Mouse (Mus musculus) liver, embryonic 11.5 days (tissue): ENCODE data around the gene Fkbp3. TPM values are rescaled to one million over a fixed set of nuclear protein-coding genes. Genes with fewer than 3 reads are reported as not detected.

Experiments
- ATAC-seq: fragments of 200-750 bp; cut with Nextera tagmentation; replicated peaks from 2 replicates; pipeline ENCODE4 v1.8.0; 2017; ENCODE audit warnings: moderate number of reproducible peaks, mild to moderate bottlenecking, moderate TSS enrichment, moderate library complexity; ENCODE audit not compliant: low FRiP score
- DNase-seq: peaks from one replicate; pipeline ENCODE4 v3.0.0-alpha.2; 2017; ENCODE audit warnings: low spot score
- H3K27ac ChIP-seq: fragments of 300-500 bp; sonication (generic); 2 replicates; pipeline ENCODE4 v1.5.1; 2014; ENCODE audit warnings: mild to moderate bottlenecking, low read depth, low read length, control low read depth
- H3K27me3 ChIP-seq: fragments of 300-500 bp; sonication (generic); replicated peaks from 2 replicates; pipeline ENCODE4 v1.6.1; 2014; ENCODE audit warnings: low read length, mixed read lengths; ENCODE audit not compliant: control insufficient read depth, insufficient read depth
- H3K36me3 ChIP-seq: fragments of 300-500 bp; sonication (generic); 2 replicates; pipeline ENCODE4 v1.6.1; 2014; ENCODE audit warnings: mild to moderate bottlenecking, low read length, moderate library complexity, mixed read lengths; ENCODE audit not compliant: control insufficient read depth, insufficient read depth
- H3K4me1 ChIP-seq: fragments of 300-500 bp; sonication (generic); replicated peaks from 2 replicates; pipeline ENCODE4 v1.6.1; 2014; ENCODE audit warnings: low read length, mixed read lengths; ENCODE audit not compliant: control insufficient read depth, insufficient read depth
- H3K4me2 ChIP-seq: fragments of 300-500 bp; sonication (generic); 2 replicates; pipeline ENCODE4 v1.6.1; 2014; ENCODE audit warnings: mild to moderate bottlenecking, control low read depth, moderate library complexity
- H3K4me3 ChIP-seq: fragments of 300-500 bp; sonication (generic); 2 replicates; pipeline ENCODE4 v1.5.1; 2014; ENCODE audit warnings: low read depth, low read length, control low read depth
- H3K9ac ChIP-seq: fragments of 300-500 bp; sonication (generic); 2 replicates; pipeline ENCODE4 v1.6.1; 2014; ENCODE audit warnings: low read depth, low read length, control low read depth
- H3K9me3 ChIP-seq: fragments of 300-500 bp; sonication (generic); 2 replicates; pipeline ENCODE4 v1.6.1; 2016; ENCODE audit warnings: low read length, inconsistent platforms, mixed read lengths; ENCODE audit not compliant: control insufficient read depth
- WGBS: fragments of 180-500 bp; shearing (Covaris S2); extraction: QIAGEN DNeasy Blood & Tissue Kit; methylation state at CpG from one replicate; pipeline ENCODE4 v1.1.7; 2014; 5-methylcytosine and 5-hydroxymethylcytosine counted together
- polyA plus RNA-seq: library from polyadenylated mRNA; unstranded; fragments of >200 nt; fragmentation: Nextera tagmentation; extraction: Ambion mirVana; gene quantifications from 2 replicates; pipeline ENCODE4 v1.2.1, GENCODE M21; 2014

The Fkbp3 gene
- polyA plus RNA-seq, 1 experiment from 2014 or later, result 388 TPM

GRCm38 (mm10) chr12:65058203-65058602 is 15.6 kb downstream of the Fkbp3 start:
- H3K36me3 ChIP-seq, result peaks cover 17% of the 10 kb centered on the region
- 60% methylated on average over 2 of the region's 2 CpGs for WGBS
- H3K9me3 ChIP-seq, result no peaks in the 10 kb centered on the region
- ATAC-seq (no peak), DNase-seq (no peak)
- H3K9ac ChIP-seq, result no peak overlapping the region
- H3K27me3 ChIP-seq, result no peaks in the 10 kb centered on the region
- no peaks in the 10 kb centered on the region for H3K4me1 ChIP-seq
- H3K4me2 ChIP-seq, result no peak overlapping the region
- no peak overlapping the region for H3K4me3 ChIP-seq
- H3K27ac ChIP-seq, result no peak overlapping the region

- Histone ChIP-seq H3K4me1 (no peaks in the 10 kb centered on the region), H3K27ac (no peak overlapping the region), H3K36me3 (peaks cover 16% of the 10 kb centered on the region; the same call in 1 of the 2 replicates), H3K27me3 (no peaks in the 10 kb centered on the region), H3K9me3 (no peaks in the 10 kb centered on the region), H3K9ac (no peak overlapping the region), H3K4me3 (no peak overlapping the region), H3K4me2 (no peak overlapping the region)
- ATAC-seq (no peak), DNase-seq (no peak)
Observed at GRCm38 (mm10) chr12:65048799-65049198, 25.0 kb downstream of the Fkbp3 start.

GRCm38 (mm10) chr12:65037546-65037937 is 36.3 kb downstream of the Fkbp3 start:
- Histone ChIP-seq H3K4me2 (peak overlapping the region; percentile 75), H3K9ac (peak overlapping the region; percentile 45; the same call in 1 of the 2 replicates), H3K9me3 (no peaks in the 10 kb centered on the region), H3K4me3 (peak overlapping the region; percentile 94), H3K4me1 (peaks cover 13% of the 10 kb centered on the region; the same call in 1 of the 2 replicates), H3K36me3 (no peaks in the 10 kb centered on the region), H3K27me3 (no peaks in the 10 kb centered on the region), H3K27ac (no peak overlapping the region)
- no peak for ATAC-seq
- DNase-seq, result no peak
- 30% methylated on average over 4 of the region's 4 CpGs for WGBS

- Histone ChIP-seq H3K4me3 (peak overlapping the region; percentile 94), H3K4me1 (peaks cover 13% of the 10 kb centered on the region; the same call in 1 of the 2 replicates), H3K27me3 (no peaks in the 10 kb centered on the region), H3K9ac (peak overlapping the region; percentile 97), H3K4me2 (peak overlapping the region; percentile 75), H3K36me3 (no peaks in the 10 kb centered on the region), H3K9me3 (no peaks in the 10 kb centered on the region), H3K27ac (no peak overlapping the region)
- WGBS, result 14% methylated on average over 18 of the region's 18 CpGs
- DNase-seq (no peak), ATAC-seq (no peak)
Observed at GRCm38 (mm10) chr12:65036892-65037545, 36.8 kb downstream of the Fkbp3 start.

- Histone ChIP-seq H3K4me2 (peak within 1 kb of the TSS; percentile 75), H3K27ac (peak within 1 kb of the TSS; percentile 82), H3K9ac (peak within 1 kb of the TSS; percentile 97), H3K36me3 (no peaks in the 10 kb centered on the region), H3K4me3 (peak within 1 kb of the TSS; percentile 94), H3K27me3 (no peaks in the 10 kb centered on the region), H3K4me1 (peaks cover 13% of the 10 kb centered on the region; the same call in 1 of the 2 replicates), H3K9me3 (no peaks in the 10 kb centered on the region)
- ATAC-seq (peak; percentile 94), DNase-seq (peak; percentile 86)
- WGBS, result under 1% methylated on average over 65 of the region's 65 CpGs
Observed at GRCm38 (mm10) chr12:65036190-65036870, 37.5 kb downstream of the Fkbp3 start, which contains the start of gene Prpf39. Prpf39 (plus strand) TSS chr12:65036333.

GRCm38 (mm10) chr12:65035839-65036189 is 38.0 kb downstream of the Fkbp3 start:
- no peaks in the 10 kb centered on the region for H3K27me3 ChIP-seq
- H3K9ac ChIP-seq, result peak overlapping the region; percentile 97
- H3K9me3 ChIP-seq, result no peaks in the 10 kb centered on the region
- 48% methylated on average over 8 of the region's 8 CpGs for WGBS
- peaks cover 13% of the 10 kb centered on the region; the same call in 1 of the 2 replicates for H3K4me1 ChIP-seq
- DNase-seq (no peak), ATAC-seq (peak; percentile 21; the same call in 1 of the 2 replicates)
- H3K27ac ChIP-seq, result no peak overlapping the region
- peak overlapping the region; percentile 94 for H3K4me3 ChIP-seq
- H3K4me2 ChIP-seq, result peak overlapping the region; percentile 75
- no peaks in the 10 kb centered on the region for H3K36me3 ChIP-seq

GRCm38 (mm10) chr12:65022842-65023241 is 51.0 kb downstream of the Fkbp3 start:
- WGBS, result 98% methylated on average over 6 of the region's 6 CpGs
- H3K4me1 ChIP-seq, result no peaks in the 10 kb centered on the region

More at GRCm38 (mm10) chr12:65022842-65023241, 51.0 kb downstream of the Fkbp3 start:
- Histone ChIP-seq H3K27me3 (no peaks in the 10 kb centered on the region), H3K9me3 (no peaks in the 10 kb centered on the region), H3K27ac (no peak overlapping the region), H3K4me2 (no peak overlapping the region), H3K9ac (no peak overlapping the region), H3K4me3 (no peak overlapping the region), H3K36me3 (no peaks in the 10 kb centered on the region)
- DNase-seq, result no peak
- no peak for ATAC-seq
